Mouse (Mus musculus): Measurements from ENCODE around the gene Mcoln3. TPM values are rescaled to one million over a fixed set of nuclear protein-coding genes. Genes with fewer than 3 reads are reported as not detected.

Mcoln3 gene
- polyA plus RNA-seq, 1 experiment from 2014 or later = 0.13 TPM

DNA sequence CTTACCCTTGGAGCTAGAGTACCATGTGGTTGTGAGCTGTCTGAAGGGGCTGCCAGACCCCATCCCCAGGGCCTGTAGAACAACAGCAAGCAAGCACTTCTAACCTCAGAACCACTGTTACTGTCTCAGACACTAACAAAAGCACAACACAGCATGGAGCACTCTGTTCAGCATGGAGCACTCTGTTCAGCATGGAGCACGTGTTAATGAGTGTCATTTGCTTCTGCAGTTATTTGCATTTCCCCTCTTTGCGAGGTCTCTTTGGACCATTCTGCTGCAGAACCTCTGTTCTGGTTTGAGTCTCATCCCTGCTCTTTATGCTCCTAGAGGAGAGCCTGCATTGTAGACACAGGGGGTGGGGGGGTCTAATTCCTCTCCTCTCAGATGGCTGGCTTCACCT lies 35.7 kb downstream of the Mcoln3 start:
- Histone ChIP-seq H3K4me3 (replicated peaks) (no peak overlapping the region), H3K9ac (no peak overlapping the region), H3K9me3 (replicated peaks) (no peaks in the 10 kb centered on the region), H3K4me2 (no peak overlapping the region), H3K27me3 (peaks cover 21% of the 10 kb centered on the region), H3K36me3 (no peaks in the 10 kb centered on the region), H3K27ac (no peak overlapping the region), H3K4me1 (replicated peaks) (peaks cover 26% of the 10 kb centered on the region)
- no peak for ATAC-seq (ENCODE audit: low read depth)
- 65% methylated on average over 2 of the region's 2 CpGs for WGBS (ENCODE audit: insufficient replicate concordance)
- DNase-seq = no peak

DNA sequence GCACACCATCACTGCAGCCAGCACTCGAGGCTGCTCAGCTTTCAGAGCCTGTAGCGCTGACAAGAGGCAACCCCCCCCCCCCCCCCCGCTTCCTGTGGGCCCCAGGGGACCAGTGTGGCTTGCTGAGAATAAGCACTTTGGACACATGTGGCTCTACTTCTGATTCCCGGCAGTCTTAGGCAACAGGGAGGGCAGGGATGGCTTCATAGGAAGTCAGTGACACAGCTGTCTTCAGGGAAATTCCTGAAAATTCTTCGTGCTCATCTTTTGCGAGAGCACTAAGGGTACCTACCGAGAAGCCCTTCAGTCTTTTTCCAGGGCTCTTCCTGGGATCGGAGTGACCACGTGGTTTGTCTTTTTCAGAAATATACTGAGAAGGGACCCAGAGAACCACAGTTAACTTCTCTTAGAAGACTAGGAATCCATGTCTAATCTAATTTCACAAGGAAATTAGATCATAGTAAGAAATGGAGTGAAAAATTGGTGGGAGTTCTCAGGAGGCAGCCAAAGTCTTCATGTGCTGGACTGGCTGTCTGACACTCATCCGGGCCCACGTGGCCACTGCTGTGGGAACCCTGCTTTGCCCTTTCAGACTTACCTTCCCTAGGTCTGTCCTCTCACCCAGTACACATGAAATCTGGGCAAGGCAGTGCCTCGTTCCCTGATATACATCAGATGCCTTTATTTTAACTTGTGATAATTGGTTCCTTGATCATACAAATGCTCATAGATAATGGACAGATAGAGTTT lies 36.8 kb downstream of the Mcoln3 start:
- Histone ChIP-seq H3K9me3 (replicated peaks) (no peaks in the 10 kb centered on the region), H3K9ac (no peak overlapping the region), H3K4me2 (no peak overlapping the region), H3K4me3 (replicated peaks) (no peak overlapping the region), H3K4me1 (replicated peaks) (peaks cover 26% of the 10 kb centered on the region), H3K36me3 (no peaks in the 10 kb centered on the region), H3K27me3 (peaks cover 21% of the 10 kb centered on the region), H3K27ac (no peak overlapping the region)
- 23% methylated on average over 12 of the region's 12 CpGs for WGBS (ENCODE audit: insufficient replicate concordance)
- no peak for DNase-seq
- ATAC-seq (ENCODE audit: low read depth) = no peak

DNA sequence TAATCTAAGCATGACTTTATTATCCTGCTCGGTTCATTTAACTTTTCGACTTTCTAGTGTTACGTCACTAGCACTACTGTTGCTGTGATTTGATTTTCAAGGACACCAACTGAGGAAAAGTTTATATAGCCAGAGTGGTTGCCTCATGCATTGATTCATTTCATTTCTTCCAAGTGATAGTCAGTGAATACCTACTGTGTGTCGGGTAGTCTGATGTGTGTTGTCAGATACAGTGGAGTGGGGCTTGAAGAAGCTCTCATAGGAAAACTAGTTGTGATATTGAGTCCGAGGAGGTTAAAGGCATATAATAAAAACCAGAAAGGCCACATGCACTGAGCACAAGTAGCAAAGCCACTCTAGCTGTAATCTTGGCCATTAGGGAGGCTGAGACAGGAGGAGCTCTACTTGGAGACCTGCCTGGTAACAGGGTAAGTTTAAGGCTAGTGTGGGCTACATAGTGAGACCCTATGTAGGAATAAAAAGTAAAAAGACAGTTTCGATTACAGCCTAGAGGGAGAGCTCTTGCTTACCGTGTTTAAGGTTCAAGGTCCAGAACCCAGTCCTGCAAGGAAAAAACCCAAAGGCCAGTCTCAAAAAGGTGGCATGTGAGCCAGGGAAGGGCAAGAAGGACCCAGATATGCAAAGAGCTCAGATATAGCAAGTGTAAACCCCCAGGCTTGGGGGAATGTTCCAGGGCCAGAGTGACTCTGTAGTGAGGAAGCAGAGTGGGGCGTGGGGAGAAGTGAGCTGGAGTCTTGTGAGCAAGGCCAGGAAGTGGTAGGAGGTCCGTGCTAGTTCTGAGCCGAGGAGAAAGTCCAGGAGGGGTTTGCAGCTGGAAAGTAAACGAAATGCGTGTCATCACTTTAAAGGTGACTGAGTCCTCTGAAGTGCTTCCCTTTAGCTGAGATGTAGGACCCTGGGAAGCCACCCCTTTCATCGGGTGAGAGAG lies 38.7 kb downstream of the Mcoln3 start:
- Histone ChIP-seq H3K9me3 (replicated peaks) (no peaks in the 10 kb centered on the region), H3K4me1 (replicated peaks) (peaks cover 15% of the 10 kb centered on the region), H3K9ac (no peak overlapping the region), H3K36me3 (no peaks in the 10 kb centered on the region), H3K27me3 (peaks cover 9% of the 10 kb centered on the region), H3K27ac (no peak overlapping the region), H3K4me3 (replicated peaks) (no peak overlapping the region), H3K4me2 (no peak overlapping the region)
- no peak for DNase-seq
- ATAC-seq (ENCODE audit: low read depth) = no peak
- 45% methylated on average over 13 of the region's 13 CpGs for WGBS (ENCODE audit: insufficient replicate concordance)

DNA sequence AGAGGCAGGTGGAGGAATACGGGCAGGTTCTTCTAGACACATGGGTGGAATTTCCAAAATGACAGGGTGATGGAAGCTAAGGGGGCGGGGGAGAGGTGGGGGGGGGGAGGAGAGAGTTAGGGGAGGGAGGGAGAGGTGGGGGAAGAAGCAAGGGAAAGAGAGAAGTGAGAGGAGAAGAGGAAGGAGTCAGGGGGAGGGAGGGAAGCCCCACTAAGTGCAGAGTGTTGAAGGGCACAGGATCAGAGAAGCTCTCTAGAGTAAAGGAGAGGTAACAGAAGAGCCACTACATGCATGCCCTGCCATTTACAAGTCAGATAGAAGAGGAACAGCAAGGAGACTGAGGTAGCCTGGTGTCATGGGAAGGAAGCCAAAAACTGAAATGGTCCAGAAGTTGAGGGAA lies 39.6 kb downstream of the Mcoln3 start:
- WGBS (ENCODE audit: insufficient replicate concordance) = 48% methylated on average over 2 of the region's 2 CpGs

DNA sequence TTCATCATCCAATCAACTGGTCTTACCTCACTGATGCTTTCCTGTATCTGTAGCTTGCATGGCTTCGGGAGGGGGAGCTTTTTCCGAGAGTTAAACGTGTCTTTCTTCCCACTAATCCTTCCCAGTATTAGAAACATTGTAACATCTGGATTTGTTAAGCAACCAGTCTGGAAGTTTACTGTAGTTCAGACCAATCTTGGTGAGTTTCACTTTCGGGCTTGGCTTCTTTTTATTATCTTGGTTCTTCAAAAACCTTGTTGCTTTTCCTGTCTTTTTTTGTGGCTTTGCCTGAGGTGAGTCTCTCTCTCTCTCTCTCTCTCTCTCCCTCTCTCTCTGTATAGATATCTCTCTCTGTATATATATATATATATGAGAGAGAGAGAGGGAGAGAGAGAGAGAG lies 40.8 kb downstream of the Mcoln3 start:
- no peak for DNase-seq
- no peaks in the 10 kb centered on the region for H3K27me3 ChIP-seq
- WGBS (ENCODE audit: insufficient replicate concordance) = 45% methylated on average over 4 of the region's 4 CpGs
- H3K27ac ChIP-seq = no peak overlapping the region
- no peak overlapping the region for H3K4me2 ChIP-seq
- no peaks in the 10 kb centered on the region for H3K9me3 ChIP-seq (replicated peaks)
- peaks cover 15% of the 10 kb centered on the region for H3K4me1 ChIP-seq (replicated peaks)
- ATAC-seq (ENCODE audit: low read depth) = no peak
- H3K4me3 ChIP-seq (replicated peaks) = no peak overlapping the region
- no peaks in the 10 kb centered on the region for H3K36me3 ChIP-seq
- no peak overlapping the region for H3K9ac ChIP-seq

More for the DNA sequence above, 39.6 kb downstream of the Mcoln3 start:
- H3K27ac ChIP-seq = no peak overlapping the region
- H3K9ac ChIP-seq = no peak overlapping the region
- peaks cover 15% of the 10 kb centered on the region for H3K4me1 ChIP-seq (replicated peaks)
- H3K4me2 ChIP-seq = no peak overlapping the region
- DNase-seq (no peak), ATAC-seq (ENCODE audit: low read depth) (no peak)
- H3K4me3 ChIP-seq (replicated peaks) = no peak overlapping the region
- H3K36me3 ChIP-seq = no peaks in the 10 kb centered on the region
- H3K27me3 ChIP-seq = 0 out of 2 replicates have a peak, but pooled peaks cover 3% of the 10 kb centered on the region
- no peaks in the 10 kb centered on the region for H3K9me3 ChIP-seq (replicated peaks)

- H3K9ac ChIP-seq = no peak overlapping the region
- no peak overlapping the region for H3K4me2 ChIP-seq
- peaks cover 10% of the 10 kb centered on the region for H3K4me1 ChIP-seq (replicated peaks)
- 54% methylated on average over 2 of the region's 2 CpGs for WGBS (ENCODE audit: insufficient replicate concordance)
- H3K27me3 ChIP-seq = no peaks in the 10 kb centered on the region
- no peaks in the 10 kb centered on the region for H3K9me3 ChIP-seq (replicated peaks)
- no peak for DNase-seq
- H3K36me3 ChIP-seq = no peaks in the 10 kb centered on the region
- no peak overlapping the region for H3K4me3 ChIP-seq (replicated peaks)
- H3K27ac ChIP-seq = no peak overlapping the region
- ATAC-seq (ENCODE audit: low read depth) = no peak
Measured at GRCm38 (mm10) chr3:146159360-146159759, 42.1 kb downstream of the Mcoln3 start.

GRCm38 (mm10) chr3:146162197-146162596 lies 44.9 kb downstream of the Mcoln3 start:
- no peak overlapping the region for H3K27ac ChIP-seq
- no peak overlapping the region for H3K4me3 ChIP-seq (replicated peaks)
- H3K36me3 ChIP-seq = peaks cover 4% of the 10 kb centered on the region; the same call in 1 of the 2 replicates
- DNase-seq = no peak
- H3K27me3 ChIP-seq = no peaks in the 10 kb centered on the region
- no peak for ATAC-seq (ENCODE audit: low read depth)
- no peaks in the 10 kb centered on the region for H3K9me3 ChIP-seq (replicated peaks)
- H3K4me2 ChIP-seq = no peak overlapping the region
- H3K9ac ChIP-seq = no peak overlapping the region
- no peaks in the 10 kb centered on the region for H3K4me1 ChIP-seq (replicated peaks)
- 62% methylated on average over 4 of the region's 4 CpGs for WGBS (ENCODE audit: insufficient replicate concordance)

- Histone ChIP-seq H3K4me2 (no peak overlapping the region), H3K4me3 (replicated peaks) (no peak overlapping the region), H3K27me3 (no peaks in the 10 kb centered on the region), H3K36me3 (peaks cover 8% of the 10 kb centered on the region; the same call in 1 of the 2 replicates), H3K9ac (no peak overlapping the region), H3K4me1 (replicated peaks) (no peaks in the 10 kb centered on the region), H3K27ac (no peak overlapping the region), H3K9me3 (replicated peaks) (no peaks in the 10 kb centered on the region)
- DNase-seq (no peak), ATAC-seq (ENCODE audit: low read depth) (no peak)
- 76% methylated on average over 4 of the region's 4 CpGs for WGBS (ENCODE audit: insufficient replicate concordance)
Measured at GRCm38 (mm10) chr3:146169356-146169755, 52.1 kb downstream of the Mcoln3 start.

DNA sequence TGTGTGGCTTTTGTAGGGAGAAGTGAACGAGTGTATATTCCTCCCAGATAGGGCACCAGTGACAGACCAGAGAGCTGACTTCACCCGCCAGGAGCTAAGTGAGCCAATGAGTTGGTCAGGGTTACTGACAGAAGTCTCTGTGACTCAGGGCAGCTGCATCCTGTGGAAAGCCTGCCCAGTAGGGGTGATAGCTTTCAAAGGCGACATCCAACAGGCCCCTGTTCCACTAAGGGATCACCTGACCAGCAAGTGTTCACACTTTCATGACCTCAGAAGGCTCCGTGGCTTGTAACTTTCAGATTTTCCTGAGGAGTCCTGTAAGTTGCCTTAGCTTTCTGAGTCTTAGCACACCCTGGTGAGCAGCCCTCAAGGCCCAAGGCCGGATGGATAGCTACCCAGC lies 55.8 kb downstream of the Mcoln3 start:
- Histone ChIP-seq H3K27ac (no peak overlapping the region), H3K36me3 (0 out of 2 replicates have a peak, but pooled peaks cover 4% of the 10 kb centered on the region), H3K4me1 (replicated peaks) (no peaks in the 10 kb centered on the region), H3K27me3 (no peaks in the 10 kb centered on the region), H3K9ac (no peak overlapping the region), H3K9me3 (replicated peaks) (no peaks in the 10 kb centered on the region), H3K4me2 (no peak overlapping the region), H3K4me3 (replicated peaks) (no peak overlapping the region)
- 49% methylated on average over 5 of the region's 5 CpGs for WGBS (ENCODE audit: insufficient replicate concordance)
- no peak for DNase-seq
- no peak for ATAC-seq (ENCODE audit: low read depth)

DNA sequence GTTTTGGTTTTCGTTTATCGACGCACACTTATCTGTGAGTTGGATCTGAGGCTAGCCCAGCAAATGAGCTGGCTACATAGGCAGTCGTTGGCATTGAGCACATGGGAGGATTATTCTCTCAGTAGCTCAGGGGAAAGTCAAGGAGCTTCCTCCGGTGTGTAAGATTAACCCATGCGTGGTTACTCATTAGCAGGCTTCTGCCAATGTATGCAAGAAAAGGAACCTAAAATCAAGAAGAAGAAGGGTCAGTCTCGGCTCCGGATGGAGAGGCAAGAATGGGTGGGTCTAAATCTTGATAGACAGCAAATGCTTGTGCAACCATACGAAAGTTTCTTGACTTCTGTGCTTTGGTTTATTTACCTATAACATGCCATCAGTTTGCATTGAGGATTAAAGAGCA lies 57.0 kb downstream of the Mcoln3 start:
- Histone ChIP-seq H3K9me3 (replicated peaks) (no peaks in the 10 kb centered on the region), H3K9ac (no peak overlapping the region), H3K4me1 (replicated peaks) (no peaks in the 10 kb centered on the region), H3K27me3 (no peaks in the 10 kb centered on the region), H3K36me3 (0 out of 2 replicates have a peak, but pooled peaks cover 4% of the 10 kb centered on the region), H3K4me2 (no peak overlapping the region), H3K4me3 (replicated peaks) (no peak overlapping the region), H3K27ac (no peak overlapping the region)
- ATAC-seq (ENCODE audit: low read depth) (no peak), DNase-seq (no peak)
- 76% methylated on average over 9 of the region's 9 CpGs for WGBS (ENCODE audit: insufficient replicate concordance)

DNA sequence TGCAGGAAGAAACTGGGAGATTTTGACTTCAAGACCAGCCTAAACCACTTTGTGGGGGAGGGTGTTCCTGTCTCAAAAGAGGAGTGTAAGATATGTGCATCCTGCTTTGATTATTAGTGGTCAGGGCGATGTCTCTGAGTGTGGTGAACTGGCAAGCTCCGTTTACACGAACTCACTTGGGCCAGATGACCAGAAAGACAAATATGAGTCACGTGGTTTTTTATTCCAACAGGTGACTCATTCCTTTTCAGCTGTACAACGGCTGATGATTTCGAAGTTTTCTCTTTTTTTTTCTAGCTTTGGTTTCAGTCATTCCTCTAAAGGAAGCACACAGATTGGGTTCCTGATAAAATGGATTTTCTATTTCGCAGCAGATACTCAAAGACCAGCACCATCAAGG lies 60.0 kb downstream of the Mcoln3 start:
- DNase-seq (no peak), ATAC-seq (ENCODE audit: low read depth) (no peak)
- peaks cover 7% of the 10 kb centered on the region; the same call in 1 of the 2 replicates for H3K36me3 ChIP-seq
- no peak overlapping the region for H3K4me2 ChIP-seq
- H3K4me1 ChIP-seq (replicated peaks) = 0 out of 2 replicates have a peak, but pooled peaks cover 4% of the 10 kb centered on the region
- H3K27me3 ChIP-seq = no peaks in the 10 kb centered on the region
- no peak overlapping the region for H3K27ac ChIP-seq
- H3K9me3 ChIP-seq (replicated peaks) = no peaks in the 10 kb centered on the region
- 63% methylated on average over 7 of the region's 7 CpGs for WGBS (ENCODE audit: insufficient replicate concordance)
- H3K9ac ChIP-seq = no peak overlapping the region
- H3K4me3 ChIP-seq (replicated peaks) = no peak overlapping the region
